Mouse (Mus musculus): ENCODE data around the gene Rps6ka4. TPM values are rescaled to one million over a fixed set of nuclear protein-coding genes. Genes with fewer than 3 reads are reported as not detected.

Gene Rps6ka4
- polyA plus RNA-seq, 1 experiment from 2014 or later, result 4.9 TPM

GRCm38 (mm10) chr19:6814958-6815357 is 25.5 kb downstream of the Rps6ka4 start:
- Histone ChIP-seq H3K9me3 (0 out of 2 replicates have a peak, but pooled peaks cover 5% of the 10 kb centered on the region), H3K27ac (no peak overlapping the region), H3K4me1 (peaks cover 20% of the 10 kb centered on the region), H3K4me3 (no peak overlapping the region), H3K36me3 (replicated peaks) (no peaks in the 10 kb centered on the region), H3K27me3 (ENCODE audit: poor library complexity, severe bottlenecking) (no peaks in the 10 kb centered on the region)
- DNase-seq (ENCODE audit: extremely low spot score, low spot score), result no peak
- WGBS, result 86% methylated on average over 3 of the region's 3 CpGs

- no peak overlapping the region for H3K4me3 ChIP-seq
- DNase-seq (ENCODE audit: extremely low spot score, low spot score), result no peak
- peak overlapping the region; percentile 44; the same call in 1 of the 2 replicates for H3K27ac ChIP-seq
- H3K36me3 ChIP-seq (replicated peaks), result no peaks in the 10 kb centered on the region
- WGBS, result 49% methylated on average over 4 of the region's 4 CpGs
- peaks cover 20% of the 10 kb centered on the region for H3K4me1 ChIP-seq
- no peaks in the 10 kb centered on the region for H3K27me3 ChIP-seq (ENCODE audit: poor library complexity, severe bottlenecking)
- H3K9me3 ChIP-seq, result 0 out of 2 replicates have a peak, but pooled peaks cover 5% of the 10 kb centered on the region
These were observed 26.1 kb downstream of the Rps6ka4 start for GRCm38 (mm10) chr19:6814366-6814765.

Small RNA genes within 50 kb of the gene (microRNA-seq; reads per million reads assigned to microRNA genes)
- gene Mir5046, result not detected

Other genes with a start within 250 kb of the Rps6ka4 start
- gene Ccdc88b, start 17.6 kb upstream of the Rps6ka4 start, polyA plus RNA-seq (2016; fragmentation: Nextera tagmentation; extraction: Ambion mirVana), result 0.32 and 0.36 TPM in 2 replicates
- 155 and 159 TPM in 2 replicates for gene Trmt112, start 69.1 kb upstream of the Rps6ka4 start, polyA plus RNA-seq (2016; fragmentation: Nextera tagmentation; extraction: Ambion mirVana)
- gene Prdx5, start 69.5 kb upstream of the Rps6ka4 start, polyA plus RNA-seq (2016; fragmentation: Nextera tagmentation; extraction: Ambion mirVana), result 144 and 154 TPM in 2 replicates
- gene Esrra, start 81.2 kb upstream of the Rps6ka4 start, polyA plus RNA-seq (2016; fragmentation: Nextera tagmentation; extraction: Ambion mirVana), result 8.4 and 9.0 TPM in 2 replicates
- 0.55 and 0.60 TPM in 2 replicates for gene Catsperz, start 84.7 kb upstream of the Rps6ka4 start, polyA plus RNA-seq (2016; fragmentation: Nextera tagmentation; extraction: Ambion mirVana)
- gene Kcnk4, start 93.9 kb upstream of the Rps6ka4 start, polyA plus RNA-seq (2016; fragmentation: Nextera tagmentation; extraction: Ambion mirVana), result 0.24 TPM in 1 of 2 replicates, not detected in the other
- 55.9 and 59.8 TPM in 2 replicates for gene Bad, start 101.2 kb upstream of the Rps6ka4 start, polyA plus RNA-seq (2016; fragmentation: Nextera tagmentation; extraction: Ambion mirVana)
- 22.8 and 26.5 TPM in 2 replicates for gene Gpr137, start 101.8 kb upstream of the Rps6ka4 start, polyA plus RNA-seq (2016; fragmentation: Nextera tagmentation; extraction: Ambion mirVana)
- gene Ppp1r14b, start 134.3 kb upstream of the Rps6ka4 start, polyA plus RNA-seq (2016; fragmentation: Nextera tagmentation; extraction: Ambion mirVana), result 103 TPM in 2 replicates
- 25.2 and 25.8 TPM in 2 replicates for gene Plcb3, start 135.8 kb upstream of the Rps6ka4 start, polyA plus RNA-seq (2016; fragmentation: Nextera tagmentation; extraction: Ambion mirVana)
- gene Fkbp2, start 139.9 kb upstream of the Rps6ka4 start, polyA plus RNA-seq (2016; fragmentation: Nextera tagmentation; extraction: Ambion mirVana), result 106 TPM in 2 replicates
- gene Vegfb, start 147.0 kb upstream of the Rps6ka4 start, polyA plus RNA-seq (2016; fragmentation: Nextera tagmentation; extraction: Ambion mirVana), result 31.0 and 32.9 TPM in 2 replicates
- 19.5 and 19.7 TPM in 2 replicates for gene Dnajc4, start 151.9 kb upstream of the Rps6ka4 start, polyA plus RNA-seq (2016; fragmentation: Nextera tagmentation; extraction: Ambion mirVana)
- gene Nudt22, start 155.5 kb upstream of the Rps6ka4 start, polyA plus RNA-seq (2016; fragmentation: Nextera tagmentation; extraction: Ambion mirVana), result 18.4 TPM in 2 replicates
- 10.0 and 10.4 TPM in 2 replicates for gene Trpt1, start 155.5 kb upstream of the Rps6ka4 start, polyA plus RNA-seq (2016; fragmentation: Nextera tagmentation; extraction: Ambion mirVana)
- gene Fermt3, start 178.8 kb upstream of the Rps6ka4 start, polyA plus RNA-seq (2016; fragmentation: Nextera tagmentation; extraction: Ambion mirVana), result 8.8 TPM in 2 replicates
- 456 and 486 TPM in 2 replicates for gene Stip1, start 199.3 kb upstream of the Rps6ka4 start, polyA plus RNA-seq (2016; fragmentation: Nextera tagmentation; extraction: Ambion mirVana)
- 3.7 and 3.9 TPM in 2 replicates for gene Macrod1, start 216.2 kb upstream of the Rps6ka4 start, polyA plus RNA-seq (2016; fragmentation: Nextera tagmentation; extraction: Ambion mirVana)

Data from forebrain, embryonic 10.5 days (tissue).